Comparison of ENCODE assay signal across 18 mouse cellular contexts in genomic region chr7:78102396-78102795, GRCm38 (mm10).
A peak's percentile ranks its signal among the peaks of the same experiment; 100 is the strongest.
DNase-seq lines count a peak whose midpoint lies in the region.
"Had no signal": no experiment of that assay in that cellular context is flagged by ENCODE, and none has a peak within 500 bp of the region (broad histone marks: within the 10 kb centered on the region; RNA-seq: fewer than 3 reads in every experiment).

No protein-coding gene starts in this region.

- DNase-seq in frontal cortex, adult 2 months (ENCODE audit: extremely low spot score in 1 of 2, low spot score in 1 of 2) = peak; percentile 3 to 47
- DNase-seq in frontal cortex, postnatal 14 days (ENCODE audit: low spot score in 2 of 2) = no peak
- DNase-seq in left cerebral cortex, adult 9 months (ENCODE audit: low spot score in 2 of 2) = peak; percentile 2 to 7
- no peak for DNase-seq in left cerebral cortex, postnatal 36 days (ENCODE audit: low spot score in 2 of 2)
- DNase-seq in brain, adult 2 months (ENCODE audit: low read depth, low spot score) = peak; percentile 51
- peak; percentile 9 to 12 for DNase-seq in frontal cortex, postnatal 36 days (ENCODE audit: low spot score in 2 of 2)
- DNase-seq in urinary bladder, adult 18-20 months (ENCODE audit: low spot score in 2 of 2) = no peak
- no peak for DNase-seq in adrenal gland, postnatal 14 days
- DNase-seq: adrenal gland, adult 2 months; adrenal gland, postnatal 10 days; adrenal gland, postnatal 36 days; cerebellum, adult 11 months; cerebellum, adult 18-20 months; cerebellum, adult 8-10 months; cerebellum, adult 9-11 months; cerebellum, postnatal 14 days; cerebellum, postnatal 36 days; embryo, embryonic 11 days had no signal

- intact Hi-C loops in left cerebral cortex, postnatal 36 days (cut with DNase I) = no loop called here

Comparison
In these comparisons a context has a peak if more than half of its experiments do, and no peak if none do; other contexts are left out.
1. DNase-seq: peak in frontal cortex, adult 2 months (2 of 2), left cerebral cortex, adult 9 months (2 of 2), brain, adult 2 months (single experiment) and frontal cortex, postnatal 36 days (2 of 2); none in frontal cortex, postnatal 14 days (0 of 2), left cerebral cortex, postnatal 36 days (0 of 2), urinary bladder, adult 18-20 months (0 of 2) and adrenal gland, postnatal 14 days (single experiment).